Mouse (Mus musculus): ENCODE data around the gene Aff1.

Aff1 gene

DNA sequence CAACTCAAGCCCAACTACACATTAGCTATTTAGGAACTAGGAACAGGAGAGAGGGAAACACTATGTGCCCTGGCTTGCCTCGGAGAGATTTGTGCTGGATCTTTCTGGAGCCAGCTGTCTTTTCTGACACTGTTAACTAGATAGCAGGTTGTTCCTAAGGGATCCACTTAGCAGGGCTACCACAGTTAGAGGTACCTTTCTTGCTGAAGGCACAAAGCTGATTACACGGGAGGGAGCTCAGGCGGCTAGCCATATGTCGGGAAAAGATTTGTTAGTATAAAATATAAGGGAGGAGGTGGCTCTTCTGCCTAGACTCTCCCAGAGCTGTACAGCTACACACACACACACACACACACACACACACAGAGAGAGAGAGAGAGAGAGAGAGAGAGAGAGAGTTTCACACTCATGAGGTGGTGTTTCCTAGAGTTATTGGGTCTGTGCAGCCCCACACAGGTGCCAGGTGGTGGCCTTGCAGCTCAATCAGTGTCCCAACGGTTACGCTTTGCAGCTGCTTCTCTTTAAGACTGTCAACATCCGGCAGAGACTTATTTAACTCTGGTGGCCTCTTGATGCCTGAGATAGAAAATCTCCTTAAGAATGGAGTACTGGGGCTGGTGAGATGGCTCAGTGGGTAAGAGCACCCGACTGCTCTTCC lies 34.2 kb downstream of the Aff1 start:
- no peak for DNase-seq (ENCODE audit: low spot score in 2 of 2)

DNA sequence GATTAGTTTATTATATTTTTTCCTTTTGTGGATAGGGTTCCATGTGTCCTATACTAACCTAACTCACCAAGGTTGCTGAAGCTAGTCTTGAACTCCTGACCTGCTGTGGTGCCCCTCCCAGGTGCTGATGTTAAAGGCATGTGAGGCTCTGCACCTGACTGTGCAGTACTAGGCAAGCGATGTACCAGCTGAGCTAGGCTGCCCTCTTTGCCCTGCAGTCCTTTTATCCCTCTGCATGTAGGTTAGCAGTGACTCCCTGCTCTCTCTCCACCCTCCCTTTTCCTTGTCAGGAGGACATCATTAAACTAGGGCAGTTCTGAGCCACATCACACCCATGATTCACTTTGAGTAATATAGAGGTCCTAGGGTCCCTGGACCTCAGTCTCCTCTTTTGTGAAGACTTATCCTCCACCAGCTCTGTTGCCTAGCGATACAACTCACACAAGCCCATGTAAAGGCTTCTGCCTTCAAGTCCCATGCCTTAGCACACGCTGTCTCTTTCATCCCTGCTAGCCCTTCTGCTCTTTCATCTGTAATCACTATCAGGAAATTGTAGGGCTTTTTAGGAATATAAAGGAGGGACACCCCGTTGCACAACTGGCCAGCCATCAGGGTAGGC lies 35.7 kb downstream of the Aff1 start:
- no peak for DNase-seq (ENCODE audit: low spot score in 2 of 2)

DNA sequence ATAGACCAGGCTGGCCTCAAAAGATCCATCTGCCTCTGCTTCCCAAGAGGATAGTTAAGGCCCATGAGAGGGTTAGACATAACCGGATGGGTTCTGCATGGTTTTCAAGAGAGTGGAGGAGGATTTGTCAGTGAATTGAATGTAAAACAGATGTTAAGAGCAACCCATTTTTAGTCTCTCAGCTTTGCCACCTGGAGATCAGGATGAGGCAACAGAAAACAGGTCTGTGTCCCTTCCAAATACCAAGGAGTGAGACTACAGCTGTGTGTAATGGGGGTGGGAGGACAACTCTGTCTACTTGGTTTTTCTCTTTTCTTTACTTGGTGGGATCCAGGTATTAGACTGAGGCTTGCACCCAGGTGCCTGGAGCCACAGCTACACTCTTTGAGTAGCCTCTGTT lies 37.1 kb downstream of the Aff1 start:
- no peak for DNase-seq (ENCODE audit: low spot score in 2 of 2)

DNA sequence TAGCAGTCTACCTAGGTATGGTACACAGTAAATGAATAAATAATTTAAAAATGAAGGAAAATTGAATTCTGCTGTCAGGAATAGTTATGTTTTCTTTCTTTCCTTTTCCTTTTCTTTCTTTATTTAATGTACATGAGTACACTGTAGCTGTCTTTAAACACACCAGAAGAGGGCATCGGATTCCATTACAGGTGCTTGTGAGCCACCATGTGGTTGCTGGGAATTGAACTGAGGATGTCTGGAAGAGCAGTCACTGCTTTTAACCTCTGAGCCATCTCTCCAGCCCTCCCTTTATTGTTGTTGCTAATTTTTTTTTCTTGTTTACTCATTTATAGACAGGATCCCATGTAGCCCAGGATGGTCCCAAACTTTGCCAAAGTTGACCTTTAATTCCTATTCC lies 38.0 kb downstream of the Aff1 start:
- no peak for DNase-seq (ENCODE audit: low spot score in 2 of 2)

DNA sequence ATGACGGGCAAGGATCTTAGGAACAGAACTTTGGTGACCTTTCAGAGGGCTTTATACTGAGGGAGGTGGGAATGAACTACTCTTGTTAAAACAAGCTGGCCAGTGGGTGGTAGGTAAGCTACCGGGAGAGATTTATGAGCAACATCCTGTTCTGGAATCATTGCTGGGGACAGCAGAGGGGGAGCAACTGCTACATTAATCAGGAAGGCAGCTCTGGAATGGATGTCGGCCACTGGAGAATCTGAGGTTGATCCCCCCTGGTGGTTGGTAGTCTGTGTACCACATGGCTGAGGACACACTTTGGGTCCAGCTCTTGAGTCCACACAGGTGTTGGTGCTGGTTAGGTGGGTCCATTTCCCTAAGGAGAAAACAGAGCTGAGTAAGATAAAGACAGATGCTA lies 38.6 kb downstream of the Aff1 start:
- DNase-seq (ENCODE audit: low spot score in 2 of 2) = no peak

DNA sequence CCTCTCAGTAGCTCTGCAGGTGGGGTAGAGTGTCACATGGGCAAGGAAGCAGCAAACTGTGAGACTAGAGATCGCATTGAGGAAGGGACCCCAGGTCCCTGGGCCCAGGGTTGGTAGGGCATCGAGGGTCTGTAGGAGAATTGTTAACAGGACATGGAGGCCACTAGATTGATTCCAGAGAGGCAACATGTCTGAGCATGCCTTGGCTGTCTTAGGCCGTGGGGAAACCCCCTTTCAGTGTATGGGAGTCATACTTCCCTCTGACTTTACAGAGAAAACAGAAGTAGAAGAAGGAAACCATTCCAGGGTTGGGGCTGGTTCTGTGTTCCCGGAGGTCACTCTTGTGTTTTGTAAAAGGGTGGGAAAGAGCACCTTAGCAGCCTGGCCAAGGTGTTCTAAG lies 40.4 kb downstream of the Aff1 start:
- no peak for DNase-seq (ENCODE audit: low spot score in 2 of 2)

DNA sequence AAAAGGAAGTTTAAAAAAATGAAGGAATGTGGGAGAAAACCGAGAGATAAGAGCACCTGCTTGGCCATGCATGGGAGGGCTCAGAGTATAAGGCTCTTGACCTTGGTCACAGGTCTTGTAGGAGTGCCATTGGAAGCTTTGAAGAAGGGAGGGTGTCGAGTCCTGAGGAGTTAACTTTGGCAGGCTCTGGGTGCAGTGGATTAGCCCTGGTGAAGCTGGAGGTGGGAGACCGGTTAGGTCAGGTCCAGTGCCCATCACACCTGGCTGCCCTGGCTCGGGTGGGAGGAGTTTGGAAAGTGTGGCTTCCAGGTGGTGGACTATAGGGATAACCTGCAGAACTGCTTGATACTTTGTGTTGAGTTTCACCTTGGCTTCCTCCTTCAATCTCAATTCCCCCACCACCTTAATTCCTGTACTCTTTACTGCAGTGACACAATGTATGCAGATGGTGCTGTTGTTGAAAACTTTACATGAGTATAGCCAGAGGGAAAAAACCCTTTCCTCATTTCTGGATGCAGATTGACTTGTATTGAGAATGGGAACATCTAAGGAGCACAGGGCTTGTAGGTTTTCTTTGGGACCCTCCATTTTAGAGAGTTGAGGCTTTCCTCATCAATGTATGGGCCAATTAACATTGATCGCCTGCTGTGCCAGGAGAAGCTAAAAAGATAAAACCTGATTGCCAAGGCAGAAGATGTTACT lies 43.4 kb downstream of the Aff1 start:
- DNase-seq (ENCODE audit: low spot score in 2 of 2) = no peak

DNA sequence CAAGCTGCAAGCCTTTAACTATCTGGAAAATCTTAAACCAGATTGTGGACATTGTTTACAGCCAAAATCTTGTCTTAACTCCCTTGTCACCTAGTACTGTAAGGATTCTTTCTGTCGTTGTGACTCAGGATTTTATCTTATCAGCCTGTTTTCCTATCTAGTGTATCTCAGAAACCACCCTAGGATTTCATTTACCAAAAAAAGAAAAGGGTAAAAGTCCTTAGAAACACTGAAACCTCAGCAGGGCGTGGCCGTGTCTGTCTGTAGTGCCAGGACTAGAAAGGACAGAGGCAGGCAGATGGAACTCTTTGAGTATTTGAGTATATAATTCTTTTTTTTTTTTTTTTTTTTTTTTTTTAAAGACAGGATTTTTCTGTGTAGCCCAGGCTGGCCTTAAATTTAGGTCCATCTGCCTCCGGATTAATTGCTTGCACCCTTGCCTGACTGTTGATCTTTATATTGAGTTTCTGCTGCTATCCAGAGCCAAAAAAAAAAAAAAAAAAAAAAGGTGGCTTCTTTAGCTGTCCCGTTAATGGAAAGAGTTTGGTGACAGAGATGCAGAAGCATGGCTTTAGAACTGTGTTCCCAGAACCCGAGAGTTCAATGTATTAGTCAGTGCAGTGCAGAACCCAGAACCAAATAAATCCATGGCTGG lies 44.5 kb downstream of the Aff1 start:
- no peak for DNase-seq (ENCODE audit: low spot score in 2 of 2)

DNA sequence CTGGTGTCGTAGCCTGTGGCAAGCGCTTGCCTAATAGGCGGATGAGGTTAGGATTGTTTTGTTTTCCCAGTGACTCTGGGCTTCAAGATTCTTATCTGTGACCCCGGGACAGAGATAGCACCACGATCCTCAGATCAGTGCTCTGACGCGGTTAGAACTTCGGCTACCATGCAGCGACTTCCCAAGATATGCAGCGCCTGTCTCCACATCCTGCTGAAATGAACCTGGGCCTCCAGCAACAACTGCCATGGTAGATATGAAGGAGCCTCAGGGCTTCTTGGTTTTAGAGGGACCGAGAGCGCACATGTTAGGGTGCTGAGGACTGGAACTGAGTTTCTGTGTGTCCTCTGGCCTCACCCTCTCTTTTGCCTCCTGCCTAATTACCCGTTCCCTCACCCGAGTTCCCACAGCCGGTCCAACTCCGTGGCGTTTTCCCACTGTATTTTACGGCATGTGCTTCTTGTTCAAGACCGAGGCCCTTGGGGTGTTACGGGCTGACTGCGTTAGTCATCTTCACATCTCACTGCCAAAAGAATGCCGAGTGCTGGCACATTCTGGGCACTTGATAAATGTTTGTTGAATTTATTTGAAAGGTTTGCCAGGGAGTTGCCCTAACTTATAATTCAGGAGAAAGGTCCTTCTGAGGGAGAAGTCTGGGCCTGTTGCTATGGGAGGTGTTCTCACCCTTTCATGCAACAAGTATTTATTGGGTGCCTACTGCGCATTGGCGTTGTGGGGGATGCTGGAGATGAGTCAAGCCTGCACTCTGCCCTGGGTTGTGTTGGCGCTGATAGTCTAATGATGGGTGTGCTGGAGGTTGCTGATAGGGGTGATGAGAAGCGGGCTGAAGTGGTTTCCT lies 45.3 kb downstream of the Aff1 start:
- DNase-seq (ENCODE audit: low spot score in 2 of 2) = peak; percentile 69 to 81

DNA sequence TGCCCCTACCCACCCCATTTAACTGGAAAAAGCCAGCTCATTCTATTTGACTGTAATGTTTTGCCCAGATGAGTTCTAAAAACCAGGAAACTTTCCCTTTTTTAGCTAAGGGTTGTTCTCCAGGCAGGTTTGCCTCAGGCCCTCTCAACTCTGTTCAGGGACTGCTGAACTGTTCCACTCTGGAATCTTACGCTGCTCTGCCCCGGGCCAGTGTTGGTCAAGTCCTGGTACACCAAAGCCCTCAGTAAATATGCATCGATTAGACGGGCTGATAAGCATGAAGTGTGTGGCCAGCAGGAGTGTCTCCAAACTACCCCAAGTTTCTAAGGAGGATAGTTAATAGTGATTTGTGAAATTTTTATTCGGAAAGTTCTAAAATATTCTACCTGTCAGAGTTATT lies 46.3 kb downstream of the Aff1 start:
- no peak for DNase-seq (ENCODE audit: low spot score in 2 of 2)

DNA sequence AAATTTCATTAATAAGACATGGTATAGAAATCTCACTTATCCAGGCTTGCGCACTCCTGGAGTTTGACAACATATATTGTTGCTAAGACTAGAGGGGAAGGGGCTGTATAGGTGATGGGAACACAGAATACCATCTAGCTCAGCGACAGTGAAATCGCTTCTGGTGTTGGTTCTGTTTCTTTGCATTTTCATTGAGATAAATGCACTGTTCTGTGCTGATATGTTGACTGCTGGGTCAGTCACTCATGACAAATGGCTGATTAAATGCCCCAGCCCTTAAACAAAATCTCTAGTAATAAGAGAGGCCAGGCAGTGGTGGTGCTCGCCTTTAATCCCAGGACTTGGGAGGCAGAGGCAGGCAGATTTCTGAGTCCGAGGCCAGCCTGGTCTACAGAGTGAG lies 47.0 kb downstream of the Aff1 start:
- DNase-seq (ENCODE audit: low spot score in 2 of 2) = no peak

DNA sequence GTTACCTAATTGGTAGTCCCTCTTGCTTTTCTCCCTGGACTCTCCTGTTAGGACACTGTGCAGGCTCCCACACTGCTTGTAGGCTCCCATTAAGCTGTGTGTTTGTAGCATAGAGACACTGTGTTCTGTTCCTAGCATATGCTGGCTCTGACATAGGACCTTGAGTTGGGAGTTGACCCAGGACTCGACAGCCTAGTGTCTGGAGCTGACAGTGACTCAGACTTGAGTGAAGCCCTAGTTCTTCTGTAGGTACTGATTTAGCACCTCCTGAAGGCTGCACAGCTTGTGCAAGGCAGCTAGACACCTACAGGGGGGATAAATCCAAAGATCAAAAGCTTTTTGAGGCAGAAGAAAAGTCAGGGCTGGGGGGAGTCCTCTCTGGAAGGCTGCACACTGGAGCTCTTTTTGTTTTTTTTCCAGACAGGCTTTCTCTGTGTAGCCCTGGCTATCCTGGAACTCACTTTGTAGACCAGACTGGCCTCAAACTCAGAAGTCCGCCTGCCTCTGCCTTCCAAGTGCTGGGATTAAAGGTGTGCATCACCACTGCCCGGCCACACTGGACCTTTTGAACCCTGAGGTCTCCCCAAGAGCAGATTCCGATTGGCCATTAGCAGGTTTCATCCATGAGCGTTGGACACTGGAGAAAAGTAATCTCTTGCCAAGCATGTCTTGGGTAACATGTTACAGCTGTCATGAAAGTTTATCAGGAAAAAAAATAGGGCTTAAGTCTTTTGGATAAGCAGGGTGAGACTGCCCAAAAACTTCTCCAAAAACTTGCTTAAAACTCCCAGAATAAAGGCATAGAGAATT lies 48.1 kb downstream of the Aff1 start:
- DNase-seq (ENCODE audit: low spot score in 2 of 2) = no peak

DNA sequence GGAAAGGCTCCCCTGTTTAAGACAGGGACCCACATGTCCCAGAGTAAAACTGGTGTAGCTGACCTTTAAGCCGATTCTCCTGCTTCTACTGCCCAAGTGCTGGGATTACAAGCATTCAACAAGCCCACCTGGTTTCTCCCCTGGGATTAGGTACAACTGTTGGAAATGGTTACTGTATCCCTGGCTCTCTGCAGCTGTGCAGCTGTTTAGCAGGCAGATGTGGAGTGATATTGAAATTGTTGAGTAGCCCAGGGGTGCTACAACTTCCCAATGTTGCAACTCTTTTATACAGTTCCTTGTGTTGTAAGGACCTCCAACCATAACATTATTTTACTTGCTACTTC lies 48.7 kb downstream of the Aff1 start:
- no peak for DNase-seq (ENCODE audit: low spot score in 2 of 2)

DNA sequence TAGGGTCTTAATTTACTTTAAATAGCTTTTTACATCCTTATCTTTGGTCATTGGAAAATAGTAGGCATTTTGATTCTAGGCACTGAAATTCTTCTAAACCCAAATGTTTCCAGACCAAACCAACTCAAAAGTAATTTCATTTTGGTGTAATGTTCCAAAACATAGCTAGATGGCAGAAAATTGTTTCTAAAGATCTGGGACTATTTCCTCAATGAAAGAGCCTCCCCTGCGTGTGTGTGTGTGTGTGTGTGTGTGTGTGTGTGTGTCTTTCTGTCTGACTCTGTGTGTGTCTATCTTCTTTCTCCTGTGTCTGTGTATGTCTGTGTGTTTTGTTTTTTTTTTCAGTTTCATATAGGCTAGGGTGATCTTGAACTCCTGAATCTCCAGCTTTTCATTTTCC lies 49.3 kb downstream of the Aff1 start:
- DNase-seq (ENCODE audit: low spot score in 2 of 2) = no peak

DNA sequence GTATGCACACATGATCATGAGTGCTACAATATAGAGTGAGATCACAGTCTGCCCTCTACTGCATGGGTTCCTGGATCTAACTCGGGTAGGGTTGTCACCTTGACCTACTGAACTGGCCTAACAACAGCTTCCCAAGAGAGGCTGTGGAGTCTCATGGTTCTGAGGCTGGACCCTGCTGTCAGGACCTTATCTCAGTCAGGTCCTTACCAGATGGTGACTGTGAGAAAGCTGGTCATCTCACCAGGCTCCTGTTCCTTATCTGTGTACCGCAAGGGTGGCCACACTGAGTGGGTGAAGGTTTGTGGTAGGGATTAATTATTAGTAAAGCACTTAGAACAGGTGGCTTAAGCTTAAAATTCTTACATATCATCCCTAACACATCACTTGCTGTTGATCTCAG lies 49.8 kb downstream of the Aff1 start:
- DNase-seq (ENCODE audit: low spot score in 2 of 2) = no peak

DNA sequence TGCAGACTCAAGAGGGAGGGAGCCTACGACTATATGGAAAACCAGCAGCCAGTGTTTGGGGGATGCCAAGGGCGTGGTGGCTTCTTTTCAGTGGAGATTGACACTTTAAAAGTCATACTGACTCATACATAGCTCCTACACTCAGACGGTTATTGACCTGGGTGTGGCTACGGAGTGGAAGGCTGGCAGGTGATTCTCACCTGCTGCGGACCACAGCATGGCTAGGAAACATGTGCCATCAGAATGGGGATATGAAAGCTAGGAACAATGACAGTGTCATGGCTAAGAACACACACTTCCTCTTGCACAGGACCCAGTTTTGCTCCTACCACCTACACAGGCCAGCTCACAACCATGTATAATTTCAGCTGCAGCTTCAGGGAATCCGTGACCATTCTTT lies 52.4 kb downstream of the Aff1 start:
- DNase-seq (ENCODE audit: low spot score in 2 of 2) = no peak

DNA sequence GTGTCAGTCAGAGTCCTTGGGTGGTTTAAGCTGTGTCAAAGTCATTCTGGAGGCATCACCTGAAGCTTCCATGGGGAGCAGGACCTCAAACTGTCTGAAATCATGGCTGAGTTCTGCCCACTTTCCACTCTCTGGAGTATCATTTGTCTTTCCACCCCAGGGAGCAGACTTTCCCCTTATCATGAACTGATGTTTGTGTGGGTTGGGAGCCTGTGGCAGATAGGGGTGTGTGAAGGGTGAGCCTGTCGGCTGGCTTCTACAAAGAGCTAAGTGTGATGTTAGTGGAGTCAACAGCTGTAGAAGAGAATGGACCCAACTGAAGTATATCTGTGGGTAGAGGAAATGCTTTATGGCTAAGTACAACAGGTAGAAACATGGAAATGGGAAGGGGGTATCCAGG lies 53.5 kb downstream of the Aff1 start:
- DNase-seq (ENCODE audit: low spot score in 2 of 2) = no peak

DNA sequence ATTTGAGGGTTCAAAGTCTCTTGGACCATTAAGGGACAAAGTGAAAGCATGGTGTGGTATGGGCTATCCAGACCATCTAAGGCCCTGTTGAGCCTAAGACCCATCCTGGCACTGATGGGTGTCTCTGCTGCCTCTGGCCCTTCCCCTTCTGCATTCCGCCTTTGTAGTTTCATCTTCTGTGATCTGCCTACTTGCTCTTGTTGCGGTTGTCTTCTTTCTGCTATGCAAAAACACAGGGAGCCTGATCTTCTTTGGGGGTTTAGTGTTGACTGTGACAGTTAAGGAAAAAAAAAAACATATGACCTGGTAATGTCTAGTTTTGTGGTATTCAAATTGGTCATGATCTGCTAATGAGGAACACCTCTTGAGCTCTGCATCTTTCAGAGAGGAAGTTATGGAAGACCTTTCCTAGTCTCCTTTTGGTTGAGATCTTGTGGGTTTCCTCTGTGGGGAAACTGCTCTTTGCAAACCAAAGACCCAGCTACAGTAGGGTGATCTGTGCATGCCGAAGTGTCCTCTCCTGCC lies 54.4 kb downstream of the Aff1 start:
- DNase-seq (ENCODE audit: low spot score in 2 of 2) = no peak

DNA sequence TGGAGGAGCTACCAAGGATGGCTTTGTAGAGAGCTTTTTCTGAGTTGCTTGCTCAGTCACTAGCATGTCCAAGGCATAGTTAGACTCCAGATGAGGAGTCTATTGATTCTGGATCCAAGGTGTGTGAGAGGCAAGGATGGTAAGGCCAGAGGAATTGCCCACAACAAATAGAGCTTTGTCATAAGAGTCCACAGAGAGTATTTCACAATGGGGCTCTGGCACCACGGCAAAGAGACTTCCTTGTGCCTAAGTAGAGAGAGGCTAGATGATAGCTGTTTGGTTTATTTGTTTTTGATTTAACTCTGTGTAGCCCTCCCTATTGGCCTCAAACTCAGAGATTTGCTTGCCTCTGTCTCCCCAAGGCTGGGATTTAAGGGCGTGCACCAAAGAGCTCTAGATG lies 54.9 kb downstream of the Aff1 start:
- DNase-seq (ENCODE audit: low spot score in 2 of 2) = no peak

DNA sequence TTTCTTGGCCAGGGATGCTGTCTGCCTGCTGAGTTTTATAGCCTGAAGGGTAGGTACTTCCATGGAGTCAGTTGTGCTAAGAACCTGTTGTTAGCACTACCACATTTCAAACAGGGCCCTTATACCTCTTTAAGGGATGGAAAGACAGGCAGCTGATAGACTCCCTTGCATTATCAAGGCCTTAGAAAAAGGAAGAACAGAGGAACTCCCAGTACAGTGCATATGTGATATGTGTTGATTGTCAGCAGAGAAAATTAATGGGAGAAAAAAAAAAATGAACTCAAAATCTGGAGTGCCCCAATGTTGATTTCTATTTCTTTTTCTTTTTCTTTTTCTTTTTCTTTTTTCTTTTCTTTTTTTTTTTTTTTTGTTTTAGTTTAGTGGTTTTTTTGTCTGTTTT lies 56.2 kb downstream of the Aff1 start:
- DNase-seq (ENCODE audit: low spot score in 2 of 2) = no peak

Data from urinary bladder, postnatal 36 days (tissue).